Mouse (Mus musculus): ENCODE measurements at regions not wholly inside any gene's neighbourhood (a gene's known extent, or its start where the extent isn't known, plus 50 kb on each side); places are given as distances from the start of the nearest gene placed in this dataset.

- intact Hi-C loops (cut with DNase I) = loop anchor here (2.0 kb wide), 1 partner anchor 28 kb away; no protein-coding TSS in a partner anchor
- no peak for DNase-seq
Measured at GRCm38 (mm10) chr5:102424636-102425242, 56.5 kb upstream of the Arhgap24 start.

GRCm38 (mm10) chr5:102428310-102428709, 52.9 kb upstream of the Arhgap24 start:
- intact Hi-C loops (cut with DNase I) = no loop called here

More at GRCm38 (mm10) chr5:102428310-102428709, 52.9 kb upstream of the Arhgap24 start:
- DNase-seq = no peak
